Mouse (Mus musculus) heart, embryonic 14.5 days (tissue): ENCODE data around the gene Ddx20. TPM values are rescaled to one million over a fixed set of nuclear protein-coding genes. Genes with fewer than 3 reads are reported as not detected.

Source experiments
- ATAC-seq: fragments of 200-750 bp; cut with Nextera tagmentation; 2 replicates; pipeline ENCODE4 v1.8.0; 2017; ENCODE audit warnings: low read depth, moderate TSS enrichment; ENCODE audit not compliant: insufficient number of reproducible peaks, insufficient read depth, low FRiP score
- H3K27ac ChIP-seq, 2 experiments: fragments of 200-500 bp in 1 of 2; fragments of 300-500 bp in 1 of 2; sonication (generic) in 1 of 2; replicated peaks in 1 of 2; 2 replicates each; pipeline ENCODE4 v1.5.1; 2012 to 2014; ENCODE audit warnings: low read depth in 2 of 2, low read length in 2 of 2, control low read depth in 1 of 2, mild to moderate bottlenecking in 1 of 2, mixed read lengths in 1 of 2; ENCODE audit not compliant: control insufficient read depth in 1 of 2, insufficient read depth in 1 of 2
- H3K27me3 ChIP-seq: fragments of 300-500 bp; sonication (generic); 2 replicates; pipeline ENCODE4 v1.6.1; 2014; ENCODE audit warnings: mild to moderate bottlenecking, low read length, control low read depth; ENCODE audit not compliant: control insufficient read depth, insufficient read depth
- H3K36me3 ChIP-seq: fragments of 300-500 bp; sonication (generic); 2 replicates; pipeline ENCODE4 v1.6.1; 2014; ENCODE audit warnings: mild to moderate bottlenecking, control low read depth, low read length, mixed read lengths; ENCODE audit not compliant: control insufficient read depth, insufficient read depth
- H3K4me1 ChIP-seq, 2 experiments: fragments of 200-500 bp in 1 of 2; fragments of 300-500 bp in 1 of 2; sonication (generic) in 1 of 2; 2 replicates each; pipeline ENCODE4 v1.6.1; 2012 to 2014; ENCODE audit warnings: low read length in 2 of 2, control low read depth in 1 of 2, mixed read lengths in 1 of 2; ENCODE audit not compliant: control insufficient read depth in 2 of 2, insufficient read depth in 2 of 2
- H3K4me2 ChIP-seq: fragments of 300-500 bp; sonication (generic); 2 replicates; pipeline ENCODE4 v1.6.1; 2014; ENCODE audit warnings: mild to moderate bottlenecking, low read length
- H3K4me3 ChIP-seq, 2 experiments: fragments of 200-500 bp in 1 of 2; fragments of 300-500 bp in 1 of 2; sonication (generic) in 1 of 2; 2 replicates each; pipeline ENCODE4 v1.5.1; 2012 to 2014; ENCODE audit warnings: low read length in 2 of 2, mild to moderate bottlenecking in 2 of 2, control low read depth in 1 of 2, low read depth in 1 of 2, moderate library complexity in 1 of 2; ENCODE audit not compliant: control insufficient read depth in 1 of 2, insufficient read depth in 1 of 2
- H3K9ac ChIP-seq: fragments of 300-500 bp; sonication (generic); 2 replicates; pipeline ENCODE4 v1.6.1; 2014; ENCODE audit warnings: mild to moderate bottlenecking, low read length
- H3K9me3 ChIP-seq: fragments of 300-500 bp; sonication (generic); 2 replicates; pipeline ENCODE4 v1.6.1; 2016; ENCODE audit warnings: low read length, control low read depth; ENCODE audit not compliant: control insufficient read depth
- WGBS: fragments of 180-500 bp; shearing (Covaris S2); extraction: QIAGEN DNeasy Blood & Tissue Kit; methylation state at CpG from one replicate; pipeline ENCODE4 v1.1.7; 2014; 5-methylcytosine and 5-hydroxymethylcytosine counted together
- polyA plus RNA-seq: library from polyadenylated mRNA; unstranded; fragments of >200 nt; fragmentation: Nextera tagmentation; extraction: Ambion mirVana; gene quantifications from 2 replicates; pipeline ENCODE4 v1.2.1, GENCODE M21; 2014

Gene Ddx20
- polyA plus RNA-seq, 1 experiment from 2014 or later, result 20.2 TPM

- no peak overlapping the region for H3K27ac ChIP-seq
- no peak overlapping the region for H3K9ac ChIP-seq
- no peak for ATAC-seq
- no peaks in the 10 kb centered on the region for H3K27me3 ChIP-seq
- no peaks in the 10 kb centered on the region for H3K9me3 ChIP-seq
- peaks cover 7% of the 10 kb centered on the region; the same call in 1 of the 2 replicates for H3K36me3 ChIP-seq
- no peak overlapping the region for H3K4me2 ChIP-seq
- WGBS, result 85% methylated on average over 3 of the region's 3 CpGs
- peaks cover 4 to 5% of the 10 kb centered on the region in 2 experiments; a peak in 2 of 4 replicates for H3K4me1 ChIP-seq
- H3K4me3 ChIP-seq, result no peak overlapping the region
Observed at GRCm38 (mm10) chr3:105722510-105722909, 35.1 kb upstream of the Ddx20 start.

GRCm38 (mm10) chr3:105721681-105722201 lies 34.4 kb upstream of the Ddx20 start:
- WGBS, result 63% methylated on average over 2 of the region's 2 CpGs
- Histone ChIP-seq H3K4me2 (no peak overlapping the region), H3K4me3 (no peak overlapping the region), H3K4me1 (peaks cover 4 to 5% of the 10 kb centered on the region in 2 experiments; a peak in 2 of 4 replicates), H3K36me3 (0 out of 2 replicates have a peak, but pooled peaks cover 3% of the 10 kb centered on the region), H3K9me3 (no peaks in the 10 kb centered on the region), H3K9ac (no peak overlapping the region), H3K27me3 (no peaks in the 10 kb centered on the region), H3K27ac (no peak overlapping the region)
- no peak for ATAC-seq

- Histone ChIP-seq H3K27me3 (no peaks in the 10 kb centered on the region), H3K9ac (no peak overlapping the region), H3K4me3 (no peak overlapping the region), H3K4me1 (peaks cover 4 to 5% of the 10 kb centered on the region in 2 experiments; a peak in 2 of 4 replicates), H3K36me3 (peaks cover 2% of the 10 kb centered on the region; the same call in 1 of the 2 replicates), H3K4me2 (no peak overlapping the region), H3K9me3 (no peaks in the 10 kb centered on the region), H3K27ac (no peak overlapping the region)
- 71% methylated on average over 4 of the region's 4 CpGs for WGBS
- no peak for ATAC-seq
Observed at GRCm38 (mm10) chr3:105720514-105720913, 33.1 kb upstream of the Ddx20 start.

DNA sequence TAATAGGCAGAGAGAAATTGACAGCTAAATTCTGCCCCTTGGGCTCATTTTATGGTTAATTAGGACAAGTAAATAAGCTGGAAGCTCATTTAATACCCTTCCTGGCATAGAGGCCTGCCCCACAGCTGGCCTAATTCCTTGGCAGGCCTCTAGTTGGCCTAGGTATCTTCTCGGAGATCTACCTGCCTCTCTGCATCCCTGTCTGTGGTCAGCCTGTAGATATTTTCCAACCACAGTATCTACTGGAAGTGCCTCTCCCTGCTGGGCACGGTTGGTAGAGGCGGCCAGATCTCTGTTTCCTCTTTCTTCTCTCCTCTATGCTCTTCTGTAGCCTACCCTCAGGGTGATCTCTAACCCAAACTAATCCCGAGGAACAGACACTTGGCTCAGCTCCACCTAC lies 32.6 kb upstream of the Ddx20 start:
- Histone ChIP-seq H3K36me3 (peaks cover 2% of the 10 kb centered on the region; the same call in 1 of the 2 replicates), H3K4me1 (peaks cover 4 to 5% of the 10 kb centered on the region in 2 experiments; a peak in 2 of 4 replicates), H3K4me2 (no peak overlapping the region), H3K4me3 (no peak overlapping the region), H3K27ac (no peak overlapping the region), H3K9me3 (no peaks in the 10 kb centered on the region), H3K9ac (no peak overlapping the region), H3K27me3 (no peaks in the 10 kb centered on the region)
- WGBS, result 75% methylated on average over 4 of the region's 4 CpGs
- ATAC-seq, result no peak

GRCm38 (mm10) chr3:105718746-105719145 lies 31.4 kb upstream of the Ddx20 start:
- 12% methylated on average over 4 of the region's 4 CpGs for WGBS
- no peak overlapping the region for H3K9ac ChIP-seq
- peaks cover 12 to 13% of the 10 kb centered on the region in 2 experiments for H3K4me1 ChIP-seq
- no peaks in the 10 kb centered on the region for H3K9me3 ChIP-seq
- H3K4me3 ChIP-seq, result no peak overlapping the region
- no peak for ATAC-seq
- H3K27me3 ChIP-seq, result no peaks in the 10 kb centered on the region
- no peak overlapping the region for H3K27ac ChIP-seq
- H3K36me3 ChIP-seq, result peaks cover 2% of the 10 kb centered on the region; the same call in 1 of the 2 replicates
- no peak overlapping the region for H3K4me2 ChIP-seq

GRCm38 (mm10) chr3:105717856-105718555 lies 30.6 kb upstream of the Ddx20 start:
- H3K27ac ChIP-seq, result no peak overlapping the region
- 57% methylated on average over 11 of the region's 11 CpGs for WGBS
- no peak for ATAC-seq
- no peak overlapping the region for H3K4me2 ChIP-seq
- peaks cover 14 to 19% of the 10 kb centered on the region in 2 experiments for H3K4me1 ChIP-seq
- no peak overlapping the region for H3K9ac ChIP-seq
- H3K27me3 ChIP-seq, result no peaks in the 10 kb centered on the region
- H3K36me3 ChIP-seq, result peaks cover 2% of the 10 kb centered on the region; the same call in 1 of the 2 replicates
- no peak overlapping the region for H3K4me3 ChIP-seq
- no peaks in the 10 kb centered on the region for H3K9me3 ChIP-seq

DNA sequence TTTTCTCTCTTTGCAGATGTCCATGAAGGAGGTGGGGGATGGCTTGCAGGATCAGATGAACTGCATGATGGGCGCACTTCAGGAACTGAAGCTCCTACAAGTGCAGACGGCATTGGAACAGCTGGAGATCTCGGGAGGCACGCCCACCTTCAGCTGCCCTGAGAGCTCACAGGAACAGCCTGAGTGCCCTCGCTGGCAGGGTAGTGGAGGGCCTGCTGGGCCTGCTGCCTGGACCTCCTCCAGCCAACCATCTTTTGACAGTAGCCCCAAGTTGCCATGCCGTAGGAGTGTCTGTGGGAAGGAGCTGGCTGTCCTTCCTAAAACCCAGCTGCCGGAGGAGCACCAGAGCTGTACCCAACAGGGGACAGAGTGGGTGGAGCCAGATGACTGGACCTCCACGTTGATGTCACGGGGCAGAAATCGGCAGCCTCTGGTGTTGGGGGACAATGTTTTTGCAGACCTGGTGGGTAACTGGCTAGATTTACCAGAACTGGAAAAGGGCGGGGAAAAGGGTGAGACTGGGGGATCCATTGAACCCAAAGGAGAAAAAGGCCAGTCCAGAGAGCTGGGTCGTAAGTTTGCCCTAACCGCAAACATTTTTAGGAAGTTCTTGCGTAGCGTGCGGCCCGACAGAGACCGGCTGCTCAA lies 29.1 kb upstream of the Ddx20 start:
- H3K4me3 ChIP-seq, result no peak overlapping the region
- peaks cover 14 to 19% of the 10 kb centered on the region in 2 experiments for H3K4me1 ChIP-seq
- H3K4me2 ChIP-seq, result no peak overlapping the region
- H3K27me3 ChIP-seq, result no peaks in the 10 kb centered on the region
- no peak overlapping the region for H3K27ac ChIP-seq
- 67% methylated on average over 18 of the region's 18 CpGs for WGBS
- ATAC-seq, result no peak
- peaks cover 2% of the 10 kb centered on the region; the same call in 1 of the 2 replicates for H3K36me3 ChIP-seq
- H3K9ac ChIP-seq, result no peak overlapping the region
- no peaks in the 10 kb centered on the region for H3K9me3 ChIP-seq
